ENCODE assay signal across 13 mouse cellular contexts in genomic region chr13:3669611-3670010, GRCm38 (mm10). TPM values are rescaled to one million over a fixed set of nuclear protein-coding genes. Genes with fewer than 3 reads are reported as not detected.
DNase-seq lines count a peak whose midpoint lies in the region; ATAC-seq and TF ChIP-seq lines count a peak whose summit lies in the region.
"Had no signal": no experiment of that assay in that cellular context is flagged by ENCODE, and none has a peak within 500 bp of the region (broad histone marks: within the 10 kb centered on the region; RNA-seq: fewer than 3 reads in every experiment).

No protein-coding gene starts in this region.

- H3K4me2 ChIP-seq in embryonic facial prominence, embryonic 14.5 days (ENCODE audit: low read depth, low read length) = no peak overlapping the region
- no peak overlapping the region for H3K4me2 ChIP-seq in limb, embryonic 15.5 days
- H3K4me2 ChIP-seq: heart, embryonic 11.5 days; hindbrain, embryonic 15.5 days; limb, embryonic 13.5 days; neural tube, embryonic 13.5 days had no signal

- WGBS in heart, adult 2 months = 87% methylated on average over 1 of the region's 1 CpGs
- 64% methylated on average over 1 of the region's 1 CpGs for WGBS in embryonic facial prominence, embryonic 14.5 days
- 72% methylated on average over 1 of the region's 1 CpGs for WGBS in limb, embryonic 15.5 days
- WGBS in small intestine, adult 2 months = 76% methylated on average over 1 of the region's 1 CpGs

- intact Hi-C loops in heart, adult 2 months (cut with DNase I) = loop anchor here (5.0 kb wide), 1 partner anchor 73 kb away; no protein-coding TSS in a partner anchor

- no peaks in the 10 kb centered on the region for H3K27me3 ChIP-seq in heart, adult 2 months (ENCODE audit: control insufficient read depth, insufficient read depth, low read length)
- H3K27me3 ChIP-seq in embryonic facial prominence, embryonic 14.5 days (replicated peaks; ENCODE audit: control insufficient read depth, insufficient read depth, low read length) = no peaks in the 10 kb centered on the region
- no peaks in the 10 kb centered on the region for H3K27me3 ChIP-seq in limb, embryonic 15.5 days
- H3K27me3 ChIP-seq in small intestine, adult 2 months (ENCODE audit: control insufficient read depth, insufficient read depth, low read length) = no peaks in the 10 kb centered on the region
- H3K27me3 ChIP-seq: hindbrain, embryonic 15.5 days; limb, embryonic 13.5 days; neural tube, embryonic 13.5 days; Patski had no signal

- DNase-seq in heart, adult 11 months = peak; percentile 83
- DNase-seq in heart, adult 2 months = no peak
- DNase-seq in embryonic facial prominence, embryonic 14.5 days (ENCODE audit: low spot score) = no peak
- DNase-seq in frontal cortex, postnatal 36 days (ENCODE audit: low spot score in 2 of 2) = no peak

- no peak for TF ChIP-seq EP300 in heart, adult 2 months (IDR thresholded peaks at IDR 0.05; ENCODE audit: insufficient read depth, low read depth, low read length)

- no peaks in the 10 kb centered on the region for H3K79me2 ChIP-seq in heart, adult 2 months (replicated peaks; ENCODE audit: control insufficient read depth, insufficient read depth, low read length)

- no peaks in the 10 kb centered on the region for H3K4me1 ChIP-seq in heart, adult 2 months (ENCODE audit: control insufficient read depth, insufficient read depth, low read length)
- peaks cover 26% of the 10 kb centered on the region for H3K4me1 ChIP-seq in embryonic facial prominence, embryonic 14.5 days (ENCODE audit: control insufficient read depth, insufficient read depth, low read length)
- H3K4me1 ChIP-seq in limb, embryonic 15.5 days = peaks cover 36% of the 10 kb centered on the region
- peaks cover 13% of the 10 kb centered on the region; the same call in 1 of the 2 replicates for H3K4me1 ChIP-seq in small intestine, adult 2 months (ENCODE audit: control insufficient read depth, insufficient read depth, insufficient read length, low read length)
- H3K4me1 ChIP-seq: hindbrain, embryonic 15.5 days; neural tube, embryonic 13.5 days had no signal

- no peak overlapping the region for H3K27ac ChIP-seq in heart, adult 2 months
- H3K27ac ChIP-seq in embryonic facial prominence, embryonic 14.5 days (replicated peaks; ENCODE audit: low read depth, low read length) = peak overlapping the region; percentile 54
- peak overlapping the region; percentile 81 for H3K27ac ChIP-seq in limb, embryonic 15.5 days
- H3K27ac ChIP-seq in small intestine, adult 2 months (ENCODE audit: insufficient read depth, low read depth, low read length) = peak overlapping the region; percentile 48
- H3K27ac ChIP-seq: hindbrain, embryonic 15.5 days; neural tube, embryonic 13.5 days had no signal

- no peak for TF ChIP-seq POLR2A in heart, adult 2 months (IDR thresholded peaks at IDR 0.05; ENCODE audit: insufficient read depth, low read depth, low read length)
- no peak for TF ChIP-seq POLR2A in small intestine, adult 2 months (IDR thresholded peaks at IDR 0.05; ENCODE audit: low read depth, low read length)

- no peaks in the 10 kb centered on the region for H3K36me3 ChIP-seq in heart, adult 2 months (ENCODE audit: control insufficient read depth, insufficient read depth, low read length)
- no peaks in the 10 kb centered on the region for H3K36me3 ChIP-seq in embryonic facial prominence, embryonic 14.5 days (ENCODE audit: control insufficient read depth, insufficient read depth, low read length)
- no peaks in the 10 kb centered on the region for H3K36me3 ChIP-seq in limb, embryonic 15.5 days
- no peaks in the 10 kb centered on the region for H3K36me3 ChIP-seq in small intestine, adult 2 months (ENCODE audit: control insufficient read depth, insufficient read depth, low read length)
- H3K36me3 ChIP-seq: hindbrain, embryonic 15.5 days; limb, embryonic 13.5 days; neural tube, embryonic 13.5 days had no signal

- no peak for ATAC-seq in embryonic facial prominence, embryonic 14.5 days (ENCODE audit: low read depth)
- ATAC-seq in limb, embryonic 15.5 days (ENCODE audit: insufficient number of reproducible peaks, low FRiP score, low TSS enrichment, low read depth) = no peak
- no peak for ATAC-seq in erythroblast, adult 5-6 weeks (replicated peaks; ENCODE audit: low FRiP score, poor library complexity, severe bottlenecking)
- ATAC-seq: forebrain, embryonic 16.5 days had no signal

- peaks cover 3% of the 10 kb centered on the region; the same call in 1 of the 2 replicates for H3K9me3 ChIP-seq in embryonic facial prominence, embryonic 14.5 days (ENCODE audit: control insufficient read depth, low read length)
- H3K9me3 ChIP-seq in limb, embryonic 15.5 days = no peaks in the 10 kb centered on the region
- H3K9me3 ChIP-seq: hindbrain, embryonic 15.5 days; neural tube, embryonic 13.5 days had no signal

- no peak overlapping the region for H3K9ac ChIP-seq in heart, adult 2 months (ENCODE audit: low read depth, low read length)
- no peak overlapping the region for H3K9ac ChIP-seq in embryonic facial prominence, embryonic 14.5 days (ENCODE audit: low read depth, low read length)
- H3K9ac ChIP-seq in limb, embryonic 15.5 days = no peak overlapping the region
- H3K9ac ChIP-seq: hindbrain, embryonic 15.5 days; limb, embryonic 13.5 days; neural tube, embryonic 13.5 days had no signal

- H3K4me3 ChIP-seq in heart, adult 2 months = no peak overlapping the region
- H3K4me3 ChIP-seq in embryonic facial prominence, embryonic 14.5 days (ENCODE audit: low read depth, low read length) = no peak overlapping the region
- H3K4me3 ChIP-seq in limb, embryonic 15.5 days = no peak overlapping the region
- no peak overlapping the region for H3K4me3 ChIP-seq in small intestine, adult 2 months (ENCODE audit: low read depth, low read length)
- H3K4me3 ChIP-seq: hindbrain, embryonic 15.5 days; limb, embryonic 13.5 days; neural tube, embryonic 13.5 days had no signal

- no peak for TF ChIP-seq CTCF in heart, adult 2 months (IDR thresholded peaks at IDR 0.05)
- 0 out of 2 replicates have a peak, but pooled peaks have one; percentile 5 for TF ChIP-seq CTCF in small intestine, adult 2 months (IDR thresholded peaks at IDR 0.05; ENCODE audit: extremely low read depth, insufficient read length, insufficient replicate concordance, low read depth, low read length)

RNA-seq across cellular contexts. Expression of gene Asb13, which starts 35.8 kb away (rescaled TPM):
- 10 to 100 TPM in 1 of 2 experiments, 1 to 10 TPM in 1; 8.4 to 11.5 TPM for total RNA-seq in heart, adult 2 months (2021)
- 8.7 and 11.4 TPM in 2 replicates for polyA plus RNA-seq in heart, adult 2 months (2012; rRNA removed)
- 4.9 and 7.2 TPM in 2 replicates for polyA plus RNA-seq in embryonic facial prominence, embryonic 14.5 days (2014; fragmentation: Nextera tagmentation; extraction: Ambion mirVana)
- 10.1 and 11.9 TPM in 2 replicates for polyA plus RNA-seq in limb, embryonic 15.5 days (2015; fragmentation: Nextera tagmentation; extraction: Ambion mirVana)
- polyA plus RNA-seq in small intestine, adult 2 months (2012; rRNA removed) = 6.7 and 15.9 TPM in 2 replicates
- 0.42 and 2.5 TPM in 2 replicates for total RNA-seq in erythroblast, adult 5-6 weeks (2015; ENCODE audit: low replicate concordance)
- total RNA-seq in erythroblast, adult 5-6 weeks (2017; ENCODE audit: low replicate concordance) = 2.6 TPM in 1 of 2 replicates, not detected in the other

RNA-seq across cellular contexts. Expression of gene Fam208b, which starts 58.7 kb away (rescaled TPM):
- total RNA-seq in heart, adult 2 months (2021) = 10 to 100 TPM; 12.8 to 13.1 TPM
- 2.5 and 5.4 TPM in 2 replicates for polyA plus RNA-seq in heart, adult 2 months (2012; rRNA removed)
- 17.1 and 18.1 TPM in 2 replicates for polyA plus RNA-seq in embryonic facial prominence, embryonic 14.5 days (2014; fragmentation: Nextera tagmentation; extraction: Ambion mirVana)
- polyA plus RNA-seq in limb, embryonic 15.5 days (2015; fragmentation: Nextera tagmentation; extraction: Ambion mirVana) = 15.3 and 15.7 TPM in 2 replicates
- polyA plus RNA-seq in small intestine, adult 2 months (2012; rRNA removed) = 0.56 and 0.74 TPM in 2 replicates
- total RNA-seq in erythroblast, adult 5-6 weeks (2015; ENCODE audit: low replicate concordance) = 12.7 and 34.0 TPM in 2 replicates
- 9.8 and 13.7 TPM in 2 replicates for total RNA-seq in erythroblast, adult 5-6 weeks (2017; ENCODE audit: low replicate concordance)
